Comparison of ENCODE assay signal across 8 mouse cellular contexts in the genomic region with DNA sequence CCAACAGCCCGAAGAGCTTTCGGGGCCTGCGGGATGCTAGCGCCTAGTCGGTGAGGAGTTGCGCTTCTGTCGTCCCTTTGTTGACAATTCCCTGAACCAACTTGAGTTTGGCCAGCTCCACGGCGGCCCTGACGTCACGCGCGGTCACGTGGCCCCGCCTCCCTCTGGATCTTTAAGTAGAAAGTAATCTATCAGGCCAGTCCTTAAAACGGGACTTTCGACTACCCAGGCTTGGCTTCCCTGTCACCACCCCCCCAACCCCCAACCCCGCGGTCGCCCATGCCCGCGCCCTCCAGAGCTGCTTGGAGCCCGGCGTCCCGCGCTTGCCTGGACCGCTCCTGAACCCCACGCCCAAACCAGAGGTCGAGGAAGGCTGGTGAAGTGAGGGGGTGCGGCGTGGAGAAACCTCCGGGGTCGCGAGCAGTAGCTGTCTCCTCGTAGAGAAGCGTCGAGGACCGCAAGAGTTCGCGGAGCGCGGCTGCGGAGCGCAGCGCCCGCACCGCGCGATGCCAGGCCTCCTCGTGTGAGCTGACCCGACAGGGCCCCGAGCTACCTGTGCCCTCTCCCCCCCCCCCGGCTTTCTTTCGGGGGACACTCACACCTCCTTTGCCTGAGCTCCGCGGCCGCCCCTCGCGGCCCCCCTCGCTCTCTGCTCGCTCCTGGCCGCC. TPM values are rescaled to one million over a fixed set of nuclear protein-coding genes. Genes with fewer than 3 reads are reported as not detected.
DNase-seq lines count a peak whose midpoint lies in the region; ATAC-seq lines count a peak whose summit lies in the region.

Gene Foxd3 (plus strand): TSS at position 363 of the 668 bp plus-strand sequence.

- peak within 1 kb of the TSS; percentile 40 for H3K4me2 ChIP-seq in liver, embryonic 11.5 days
- H3K4me2 ChIP-seq in midbrain, embryonic 11.5 days, result peak within 1 kb of the TSS; percentile 36

- H3K4me3 ChIP-seq in liver, embryonic 11.5 days (ENCODE audit: low read depth, low read length), result peak within 1 kb of the TSS; percentile 32
- H3K4me3 ChIP-seq in midbrain, embryonic 11.5 days (ENCODE audit: low read depth, low read length), result peak within 1 kb of the TSS; percentile 25

- H3K9ac ChIP-seq in liver, embryonic 11.5 days (ENCODE audit: low read depth, low read length), result no peak within 1 kb of the TSS
- H3K9ac ChIP-seq in midbrain, embryonic 11.5 days (ENCODE audit: low read length), result no peak within 1 kb of the TSS

- no peak within 1 kb of the TSS for H3K27ac ChIP-seq in liver, embryonic 11.5 days (ENCODE audit: low read depth, low read length)
- H3K27ac ChIP-seq in midbrain, embryonic 11.5 days (ENCODE audit: low read depth, low read length), result no peak within 1 kb of the TSS

- H3K4me1 ChIP-seq in liver, embryonic 11.5 days (replicated peaks; ENCODE audit: control insufficient read depth, insufficient read depth, low read length), result peaks cover 8% of the 10 kb centered on the region
- peaks cover 15% of the 10 kb centered on the region for H3K4me1 ChIP-seq in midbrain, embryonic 11.5 days (ENCODE audit: control insufficient read depth, insufficient read depth, low read length)

- no peaks in the 10 kb centered on the region for H3K36me3 ChIP-seq in liver, embryonic 11.5 days (ENCODE audit: control insufficient read depth, insufficient read depth, low read length)
- H3K36me3 ChIP-seq in midbrain, embryonic 11.5 days (ENCODE audit: control insufficient read depth, insufficient read depth, low read length), result no peaks in the 10 kb centered on the region

- no peaks in the 10 kb centered on the region for H3K9me3 ChIP-seq in liver, embryonic 11.5 days (ENCODE audit: control insufficient read depth, low read length)
- H3K9me3 ChIP-seq in midbrain, embryonic 11.5 days (ENCODE audit: control insufficient read depth, low read length), result no peaks in the 10 kb centered on the region

- DNase-seq in liver, embryonic 11.5 days (ENCODE audit: low spot score), result peak; percentile 42
- no peak for DNase-seq in liver
- DNase-seq in embryo, embryonic 9.5 days (ENCODE audit: extremely low spot score), result peak; percentile 59
- DNase-seq in heart, postnatal 4 days, result peak; percentile 29
- DNase-seq in midbrain, embryonic 11.5 days (ENCODE audit: low spot score, missing footprints), result peak; percentile 95
- no peak for DNase-seq in Muller cell, postnatal 12 days (ENCODE audit: inconsistent ontology term)

- peaks cover 97% of the 10 kb centered on the region for H3K27me3 ChIP-seq in liver, embryonic 11.5 days (replicated peaks; ENCODE audit: control insufficient read depth, insufficient read depth, low read length)
- peaks cover 94% of the 10 kb centered on the region for H3K27me3 ChIP-seq in midbrain, embryonic 11.5 days (ENCODE audit: control insufficient read depth, insufficient read depth, low read length)

- no peak for ATAC-seq in liver, embryonic 11.5 days (replicated peaks; ENCODE audit: low FRiP score)
- peak; percentile 20; the same call in 1 of the 2 replicates for ATAC-seq in midbrain, embryonic 11.5 days (ENCODE audit: low FRiP score)
- no peak for ATAC-seq in inflammation-experienced regulatory T-cells, adult 6 months
- no peak for ATAC-seq in CD4-positive, CD25-positive, alpha-beta regulatory T cell, adult 4 months

- WGBS in liver, embryonic 11.5 days, result 2% methylated on average over 51 of the region's 62 CpGs
- under 1% methylated on average over 59 of the region's 62 CpGs for WGBS in midbrain, embryonic 11.5 days

RNA-seq across cellular contexts. Expression of gene Foxd3, which starts in this region (rescaled TPM):
- 0.07 and 0.10 TPM in 2 replicates for polyA plus RNA-seq in liver, embryonic 11.5 days (2014; fragmentation: Nextera tagmentation; extraction: Ambion mirVana)
- under 1 TPM; 0.25 to 0.26 TPM for total RNA-seq in heart, postnatal 4 days (2021)
- polyA plus RNA-seq in midbrain, embryonic 11.5 days (2014; fragmentation: Nextera tagmentation; extraction: Ambion mirVana), result 0.05 and 0.11 TPM in 2 replicates
- polyA plus RNA-seq in inflammation-experienced regulatory T-cells, adult 6 months (2017; shearing (Covaris generic)), result not detected
- polyA plus RNA-seq in CD4-positive, CD25-positive, alpha-beta regulatory T cell, adult 4 months (2017; shearing (Covaris generic)), result not detected

Comparison
In these comparisons a context has a peak if more than half of its experiments do, and no peak if none do; other contexts are left out.
1. Peak in DNase-seq, H3K4me3 ChIP-seq and H3K4me2 ChIP-seq in liver, embryonic 11.5 days; RNA of the gene not detected or under 1 TPM.
2. Peak in DNase-seq in heart, postnatal 4 days; RNA of the gene not detected or under 1 TPM.
3. Peak in DNase-seq, ATAC-seq, H3K4me3 ChIP-seq and H3K4me2 ChIP-seq in midbrain, embryonic 11.5 days; RNA of the gene not detected or under 1 TPM.